1 mouse cellular context compared by ENCODE assay signal in the genomic region with DNA sequence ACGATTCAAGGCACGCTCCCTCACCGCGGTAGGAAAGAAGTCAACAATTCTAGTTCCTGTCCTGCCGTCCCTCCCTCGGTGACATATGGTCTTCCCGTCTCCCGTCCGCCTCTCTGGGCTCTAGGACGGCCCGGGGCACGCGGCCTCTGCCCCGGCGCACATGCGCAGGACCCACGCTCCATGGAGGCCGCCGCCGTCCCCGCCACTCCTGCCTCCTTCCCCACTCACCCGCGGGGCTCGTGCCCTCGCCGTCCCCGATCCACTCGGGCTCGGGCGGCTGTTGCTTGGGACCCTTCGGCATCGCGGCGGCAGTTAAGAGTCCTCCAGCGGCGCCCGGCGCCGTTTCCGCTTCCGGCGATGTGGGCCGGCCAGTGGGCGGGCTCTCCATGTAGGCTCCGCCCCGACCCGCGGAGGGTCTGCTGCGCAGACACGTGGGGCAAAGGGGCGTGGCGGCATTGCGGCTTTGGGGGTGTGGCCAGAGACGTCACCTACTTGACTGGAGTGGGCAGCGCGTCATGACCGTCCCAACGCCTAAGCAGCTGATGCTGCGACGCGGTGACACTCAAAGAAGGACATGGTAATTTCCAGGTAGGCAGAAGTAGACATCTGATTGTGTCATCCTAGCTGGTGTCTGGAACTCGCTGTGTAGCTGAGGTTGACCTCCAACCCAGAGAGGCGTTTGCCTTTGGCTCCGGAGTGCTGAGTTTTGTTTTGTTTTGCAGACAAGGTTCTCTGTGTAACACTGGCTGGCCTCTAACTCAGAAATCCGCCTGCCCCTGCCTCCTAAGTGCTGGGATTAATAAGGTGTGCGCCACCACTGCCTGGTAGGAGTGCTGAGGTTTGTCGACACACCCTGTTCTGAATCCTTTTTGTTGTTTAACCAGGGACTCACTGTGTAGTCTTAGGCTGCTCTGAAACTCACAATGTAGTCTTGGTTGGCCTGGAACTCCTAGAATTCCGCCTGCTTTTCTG.
A peak's percentile ranks its signal among the peaks of the same experiment; 100 is the strongest.
TF ChIP-seq lines count a peak whose summit lies in the region.

A gene (minus strand): TSS at position 344 of the 972 bp plus-strand sequence.

TF ChIP-seq in myocyte, 11 proteins besides CTCF, POLR2A, EP300 and RAD21 (continued from another document):
- TF ChIP-seq REST (IDR thresholded peaks at IDR 0.05; ENCODE audit: insufficient read depth, insufficient read length) (no peak), USF1 (IDR thresholded peaks at IDR 0.05; ENCODE audit: low read depth) (peak; percentile 73), E2F4 (IDR thresholded peaks at IDR 0.05; ENCODE audit: insufficient read depth) (no peak), MAX (IDR thresholded peaks at IDR 0.05; ENCODE audit: low read depth) (peak; percentile 25), SRF (IDR thresholded peaks at IDR 0.05; ENCODE audit: control insufficient read depth, insufficient read length, low read depth) (peak; percentile 26), CEBPB (IDR thresholded peaks at IDR 0.05; ENCODE audit: insufficient read depth, poor library complexity, severe bottlenecking) (no peak), POLR2AphosphoS2 (IDR thresholded peaks at IDR 0.05; ENCODE audit: insufficient read length, low read depth) (peak; percentile 83)
